In the genomic region with DNA sequence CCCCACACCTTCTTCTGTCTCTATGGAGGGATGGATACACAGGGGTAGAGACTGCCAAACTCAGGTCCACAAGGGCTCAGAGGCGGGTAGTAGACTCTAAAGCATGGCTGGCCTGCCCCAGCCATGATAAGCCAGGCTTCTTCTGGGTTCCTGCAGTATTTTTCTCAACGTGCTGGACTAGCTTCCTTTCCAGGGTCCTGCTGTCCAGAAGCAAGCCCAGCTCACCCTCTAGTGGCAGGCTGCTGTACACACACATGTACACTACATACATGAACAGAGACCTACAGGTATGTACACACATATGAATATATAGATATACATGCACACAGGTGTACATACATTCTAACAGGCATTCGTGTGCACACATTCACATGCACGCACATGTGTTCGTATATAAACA, we compare ENCODE assay signal across 8 mouse cellular contexts.
DNase-seq lines count a peak whose midpoint lies in the region; ATAC-seq and TF ChIP-seq lines count a peak whose summit lies in the region.

No protein-coding gene starts in this region.

- no peak for TF ChIP-seq POLR2A in bone marrow, adult 2 months (IDR thresholded peaks at IDR 0.05; ENCODE audit: borderline replicate concordance, control insufficient read depth, low read depth, low read length)

- no peaks in the 10 kb centered on the region for H3K9me3 ChIP-seq in E14TG2a.4 (ENCODE audit: low read length)
- H3K9me3 ChIP-seq in intestine, postnatal 0 days (ENCODE audit: control insufficient read depth): no peaks in the 10 kb centered on the region

- intact Hi-C loops in heart, postnatal 25 days (cut with DNase I): loop anchor here (10.0 kb wide), 3 partner anchors 298 to 798 kb away; no protein-coding TSS in a partner anchor

- no peaks in the 10 kb centered on the region for H3K36me3 ChIP-seq in E14TG2a.4 (ENCODE audit: insufficient read depth, low read length)
- no peaks in the 10 kb centered on the region for H3K36me3 ChIP-seq in intestine, postnatal 0 days (ENCODE audit: control insufficient read depth, insufficient read depth)

- peaks cover 8% of the 10 kb centered on the region for H3K4me1 ChIP-seq in E14TG2a.4 (replicated peaks; ENCODE audit: low read depth, low read length)
- no peaks in the 10 kb centered on the region for H3K4me1 ChIP-seq in bone marrow, adult 2 months (ENCODE audit: control insufficient read depth, insufficient read depth, low read length)
- no peaks in the 10 kb centered on the region for H3K4me1 ChIP-seq in intestine, postnatal 0 days (replicated peaks; ENCODE audit: control insufficient read depth, insufficient read depth, low read length)

- DNase-seq in heart, postnatal 4 days: peak; percentile 58
- DNase-seq in heart, postnatal 25 days (ENCODE audit: low spot score): no peak
- peak; percentile 54 for DNase-seq in mesoderm, embryonic 11.5 days (ENCODE audit: low read depth, low spot score)
- no peak for DNase-seq in ovary, adult 18-20 months (ENCODE audit: low spot score)

- 62% methylated on average over 5 of the region's 5 CpGs for WGBS in bone marrow, adult 2 months
- WGBS in intestine, postnatal 0 days: 58% methylated on average over 5 of the region's 5 CpGs

- no peak overlapping the region for H3K4me2 ChIP-seq in intestine, postnatal 0 days (replicated peaks; ENCODE audit: low read depth)

- no peak overlapping the region for H3K9ac ChIP-seq in intestine, postnatal 0 days (ENCODE audit: low read depth, low read length)

- H3K27me3 ChIP-seq in E14TG2a.4 (ENCODE audit: insufficient read depth, low read length): peaks cover 2% of the 10 kb centered on the region; the same call in 1 of the 2 replicates
- no peaks in the 10 kb centered on the region for H3K27me3 ChIP-seq in intestine, postnatal 0 days (replicated peaks; ENCODE audit: control insufficient read depth, insufficient read depth, low read length)

- H3K27ac ChIP-seq in bone marrow, adult 2 months (ENCODE audit: control insufficient read depth, insufficient read depth, low read depth, low read length, poor library complexity): no peak overlapping the region
- H3K27ac ChIP-seq in intestine, postnatal 0 days (ENCODE audit: low read depth, low read length): no peak overlapping the region

- H3K4me3 ChIP-seq in E14TG2a.4 (replicated peaks; ENCODE audit: low read length): no peak overlapping the region
- no peak overlapping the region for H3K4me3 ChIP-seq in bone marrow, adult 2 months (replicated peaks; ENCODE audit: control insufficient read depth, low read depth, low read length)
- H3K4me3 ChIP-seq in intestine, postnatal 0 days (ENCODE audit: low read depth, low read length): no peak overlapping the region

- ATAC-seq in intestine, postnatal 0 days: no peak
- ATAC-seq in erythroblast, adult 5-6 weeks (replicated peaks; ENCODE audit: low FRiP score, poor library complexity, severe bottlenecking): no peak

- 0 out of 2 replicates have a peak, but pooled peaks have one; percentile 25 for TF ChIP-seq CTCF in E14TG2a.4 (conservative IDR thresholded peaks at IDR 0.05; ENCODE audit: low read length)
- peak; percentile 27; the same call in 1 of the 2 replicates for TF ChIP-seq CTCF in bone marrow, adult 2 months (IDR thresholded peaks at IDR 0.05; ENCODE audit: control insufficient read depth, insufficient read depth, low read length)
- TF ChIP-seq CTCF in intestine, postnatal 0 days (IDR thresholded peaks at IDR 0.05; ENCODE audit: low read depth): peak; percentile 78

Comparison
In these comparisons a context has a peak if more than half of its experiments do, and no peak if none do; other contexts are left out.
1. DNase-seq: peak in heart, postnatal 4 days (single experiment) and mesoderm, embryonic 11.5 days (single experiment); none in heart, postnatal 25 days (single experiment) and ovary, adult 18-20 months (single experiment).
2. CTCF ChIP-seq: peak in every context shown above with its lines; median percentile 78 in intestine, postnatal 0 days; 27 in bone marrow, adult 2 months; 25 in E14TG2a.4.